Mouse (Mus musculus) hindbrain, embryonic 15.5 days (tissue): ENCODE results near the gene Pld3. TPM values are rescaled to one million over a fixed set of nuclear protein-coding genes. Genes with fewer than 3 reads are reported as not detected.

Source experiments
- ATAC-seq: fragments of 200-750 bp; cut with Nextera tagmentation; 2 replicates; pipeline ENCODE4 v1.8.0; 2017; ENCODE audit warnings: low read depth, moderate number of reproducible peaks, moderate TSS enrichment; ENCODE audit not compliant: low FRiP score
- H3K27ac ChIP-seq: fragments of 300-500 bp; sonication (generic); replicated peaks from 2 replicates; pipeline ENCODE4 v1.5.1; 2015; ENCODE audit warnings: mild to moderate bottlenecking, inconsistent platforms
- H3K27me3 ChIP-seq: fragments of 300-500 bp; sonication (generic); 2 replicates; pipeline ENCODE4 v1.6.1; 2015; ENCODE audit warnings: control low read depth, inconsistent platforms
- H3K36me3 ChIP-seq: fragments of 300-500 bp; sonication (generic); 2 replicates; pipeline ENCODE4 v1.6.1; 2015; ENCODE audit warnings: control low read depth, inconsistent platforms
- H3K4me1 ChIP-seq: fragments of 300-500 bp; sonication (generic); replicated peaks from 2 replicates; pipeline ENCODE4 v1.6.1; 2015; ENCODE audit warnings: control low read depth, inconsistent platforms
- H3K4me2 ChIP-seq: fragments of 300-500 bp; sonication (generic); 2 replicates; pipeline ENCODE4 v1.6.1; 2015; ENCODE audit warnings: moderate library complexity, mild to moderate bottlenecking, inconsistent platforms
- H3K4me3 ChIP-seq: fragments of 300-500 bp; sonication (generic); 2 replicates; pipeline ENCODE4 v1.5.1; 2015; ENCODE audit warnings: mild to moderate bottlenecking, inconsistent platforms
- H3K9ac ChIP-seq: fragments of 300-500 bp; sonication (generic); 2 replicates; pipeline ENCODE4 v1.6.1; 2015; ENCODE audit warnings: inconsistent platforms
- H3K9me3 ChIP-seq: fragments of 300-500 bp; sonication (generic); 2 replicates; pipeline ENCODE4 v1.6.1; 2016; ENCODE audit warnings: control low read depth, inconsistent platforms
- WGBS: fragments of 180-500 bp; shearing (Covaris S2); methylation state at CpG from one replicate; pipeline ENCODE4 v1.1.7; 2015; 5-methylcytosine and 5-hydroxymethylcytosine counted together
- polyA plus RNA-seq: library from polyadenylated mRNA; unstranded; fragments of >200 nt; fragmentation: Nextera tagmentation; extraction: Ambion mirVana; gene quantifications from 2 replicates; pipeline ENCODE4 v1.2.1, GENCODE M21; 2015

Gene Pld3
- polyA plus RNA-seq, 1 experiment from 2014 or later, result 189 TPM

DNA sequence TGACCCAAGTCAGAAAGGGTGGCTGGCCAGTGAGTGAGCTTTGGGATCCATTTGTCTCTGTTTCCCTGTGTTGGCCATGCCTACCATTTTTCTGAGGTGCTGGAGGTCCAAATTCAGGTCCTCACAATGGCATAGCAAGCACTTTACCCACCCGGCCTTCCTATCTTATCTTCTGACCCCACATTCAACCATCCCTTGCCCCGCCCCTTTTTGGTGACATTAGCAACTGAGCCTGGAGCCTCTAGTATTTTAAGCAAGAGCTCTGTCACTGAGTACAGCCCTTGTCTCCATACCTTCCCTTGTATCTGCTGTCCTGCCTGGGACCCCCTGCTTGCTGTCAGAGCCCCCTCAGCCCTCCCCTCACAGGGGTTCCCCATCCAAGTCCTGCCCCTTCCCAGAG is 17.6 kb downstream of the Pld3 start:
- Histone ChIP-seq H3K36me3 (peaks cover 65% of the 10 kb centered on the region), H3K27me3 (no peaks in the 10 kb centered on the region), H3K4me2 (no peak overlapping the region), H3K4me1 (no peaks in the 10 kb centered on the region), H3K4me3 (no peak overlapping the region), H3K27ac (no peak overlapping the region), H3K9me3 (no peaks in the 10 kb centered on the region), H3K9ac (no peak overlapping the region)
- ATAC-seq, result no peak
- WGBS, result 93% methylated on average over 2 of the region's 2 CpGs

DNA sequence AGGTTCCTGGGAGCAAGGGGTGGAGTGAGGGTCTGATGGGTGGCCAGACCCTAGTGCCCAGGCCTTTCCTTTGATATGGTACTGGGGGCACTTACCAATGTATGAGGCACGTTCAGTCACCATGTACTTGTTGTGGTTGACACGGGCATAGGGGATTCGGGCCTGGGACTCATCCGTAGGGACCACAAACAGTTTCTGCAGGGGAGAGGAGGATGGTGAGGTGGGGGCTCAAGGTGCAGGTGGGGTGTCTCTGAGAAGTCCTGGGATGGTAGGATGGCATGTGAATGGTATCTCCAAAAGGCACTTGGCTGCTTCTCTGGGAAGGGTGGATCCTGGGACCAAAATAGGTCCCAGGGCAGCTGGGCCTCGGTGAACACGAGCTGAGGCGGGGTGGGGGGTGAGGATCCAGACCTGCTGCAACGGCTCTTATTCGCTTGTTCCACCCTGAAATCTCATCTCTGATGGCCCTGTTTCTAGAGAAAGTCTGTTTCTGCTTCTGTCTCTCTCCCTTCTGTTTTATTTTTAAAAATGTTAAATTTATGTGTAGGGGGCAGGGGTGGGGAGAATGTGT is 20.5 kb downstream of the Pld3 start:
- no peak for ATAC-seq
- WGBS, result 94% methylated on average over 9 of the region's 9 CpGs
- no peaks in the 10 kb centered on the region for H3K4me1 ChIP-seq
- no peaks in the 10 kb centered on the region for H3K27me3 ChIP-seq
- no peak overlapping the region for H3K27ac ChIP-seq
- H3K4me2 ChIP-seq, result no peak overlapping the region
- H3K9ac ChIP-seq, result no peak overlapping the region
- no peak overlapping the region for H3K4me3 ChIP-seq
- peaks cover 40% of the 10 kb centered on the region for H3K36me3 ChIP-seq
- no peaks in the 10 kb centered on the region for H3K9me3 ChIP-seq

- no peak for ATAC-seq
- Histone ChIP-seq H3K4me2 (no peak overlapping the region), H3K4me3 (no peak overlapping the region), H3K36me3 (peaks cover 32% of the 10 kb centered on the region), H3K27me3 (no peaks in the 10 kb centered on the region), H3K4me1 (no peaks in the 10 kb centered on the region), H3K9me3 (no peaks in the 10 kb centered on the region), H3K9ac (no peak overlapping the region), H3K27ac (no peak overlapping the region)
- 90% methylated on average over 10 of the region's 10 CpGs for WGBS
Observed at GRCm38 (mm10) chr7:27531707-27532106, 21.3 kb downstream of the Pld3 start.

- no peaks in the 10 kb centered on the region for H3K4me1 ChIP-seq
- 79% methylated on average over 3 of the region's 3 CpGs for WGBS
- H3K4me3 ChIP-seq, result no peak overlapping the region
- no peak overlapping the region for H3K4me2 ChIP-seq
- no peak overlapping the region for H3K9ac ChIP-seq
- no peaks in the 10 kb centered on the region for H3K27me3 ChIP-seq
- no peak overlapping the region for H3K27ac ChIP-seq
- ATAC-seq, result no peak
- no peaks in the 10 kb centered on the region for H3K9me3 ChIP-seq
- peaks cover 24% of the 10 kb centered on the region for H3K36me3 ChIP-seq
Observed at GRCm38 (mm10) chr7:27530937-27531336, 22.1 kb downstream of the Pld3 start.

GRCm38 (mm10) chr7:27529070-27529469 is 23.9 kb downstream of the Pld3 start:
- WGBS, result 81% methylated on average over 21 of the region's 21 CpGs

GRCm38 (mm10) chr7:27526039-27526827 is 26.8 kb downstream of the Pld3 start:
- Histone ChIP-seq H3K9ac (no peak overlapping the region), H3K9me3 (no peaks in the 10 kb centered on the region), H3K36me3 (no peaks in the 10 kb centered on the region; the same call in 1 of the 2 replicates), H3K4me2 (no peak overlapping the region), H3K27ac (no peak overlapping the region), H3K27me3 (no peaks in the 10 kb centered on the region), H3K4me1 (no peaks in the 10 kb centered on the region), H3K4me3 (no peak overlapping the region)
- WGBS, result 23% methylated on average over 10 of the region's 10 CpGs
- peak; percentile 74 for ATAC-seq

More at GRCm38 (mm10) chr7:27529070-27529469, 23.9 kb downstream of the Pld3 start:
- H3K36me3 ChIP-seq, result peaks cover 20% of the 10 kb centered on the region
- no peak overlapping the region for H3K27ac ChIP-seq
- no peaks in the 10 kb centered on the region for H3K4me1 ChIP-seq
- no peak overlapping the region for H3K4me2 ChIP-seq
- no peaks in the 10 kb centered on the region for H3K27me3 ChIP-seq
- no peak overlapping the region for H3K4me3 ChIP-seq
- H3K9me3 ChIP-seq, result no peaks in the 10 kb centered on the region
- ATAC-seq, result no peak
- no peak overlapping the region for H3K9ac ChIP-seq

- ATAC-seq, result no peak
- H3K4me2 ChIP-seq, result no peak overlapping the region
- H3K27ac ChIP-seq, result no peak overlapping the region
- 96% methylated on average over 13 of the region's 13 CpGs for WGBS
- H3K4me3 ChIP-seq, result no peak overlapping the region
- no peaks in the 10 kb centered on the region for H3K4me1 ChIP-seq
- H3K36me3 ChIP-seq, result no peaks in the 10 kb centered on the region
- no peaks in the 10 kb centered on the region for H3K27me3 ChIP-seq
- no peak overlapping the region for H3K9ac ChIP-seq
- no peaks in the 10 kb centered on the region for H3K9me3 ChIP-seq
Observed at GRCm38 (mm10) chr7:27523805-27524204, 29.2 kb downstream of the Pld3 start.

DNA sequence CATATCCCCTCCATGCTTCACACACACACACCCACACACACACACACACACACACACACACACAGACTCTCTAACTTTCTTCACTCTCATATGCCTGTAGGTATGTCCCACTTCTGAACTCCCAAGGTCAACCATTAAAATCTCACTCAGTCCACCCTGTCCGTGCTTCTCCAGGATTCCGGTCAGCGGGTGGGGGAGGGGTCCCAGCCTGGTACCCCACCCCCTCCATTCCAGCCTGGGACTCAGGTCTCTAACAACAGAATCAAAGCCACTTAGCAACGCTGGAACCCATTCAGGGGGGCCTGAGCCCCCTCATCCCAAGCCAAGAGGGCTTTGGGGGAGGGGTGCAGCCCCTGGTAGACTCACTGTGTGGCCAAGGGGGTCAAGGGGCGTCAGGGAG is 30.1 kb downstream of the Pld3 start, which contains the start of gene Hipk4:
Gene Hipk4, plus strand, starts transcription at position 301 of the 400 bp plus-strand sequence.
- no peak for ATAC-seq
- H3K27ac ChIP-seq, result no peak within 1 kb of the TSS
- WGBS, result 70% methylated on average over 5 of the region's 5 CpGs
- H3K36me3 ChIP-seq, result no peaks in the 10 kb centered on the region
- no peaks in the 10 kb centered on the region for H3K27me3 ChIP-seq
- no peak within 1 kb of the TSS for H3K4me3 ChIP-seq
- no peak within 1 kb of the TSS for H3K9ac ChIP-seq
- H3K4me1 ChIP-seq, result no peaks in the 10 kb centered on the region
- H3K4me2 ChIP-seq, result no peak within 1 kb of the TSS
- no peaks in the 10 kb centered on the region for H3K9me3 ChIP-seq

- Histone ChIP-seq H3K9me3 (no peaks in the 10 kb centered on the region), H3K4me3 (no peak overlapping the region), H3K27ac (no peak overlapping the region), H3K4me1 (no peaks in the 10 kb centered on the region), H3K27me3 (no peaks in the 10 kb centered on the region), H3K36me3 (no peaks in the 10 kb centered on the region), H3K9ac (no peak overlapping the region), H3K4me2 (no peak overlapping the region)
- ATAC-seq, result no peak
- WGBS, result 59% methylated on average over 1 of the region's 1 CpGs
Observed at GRCm38 (mm10) chr7:27520599-27520998, 32.4 kb downstream of the Pld3 start.

DNA sequence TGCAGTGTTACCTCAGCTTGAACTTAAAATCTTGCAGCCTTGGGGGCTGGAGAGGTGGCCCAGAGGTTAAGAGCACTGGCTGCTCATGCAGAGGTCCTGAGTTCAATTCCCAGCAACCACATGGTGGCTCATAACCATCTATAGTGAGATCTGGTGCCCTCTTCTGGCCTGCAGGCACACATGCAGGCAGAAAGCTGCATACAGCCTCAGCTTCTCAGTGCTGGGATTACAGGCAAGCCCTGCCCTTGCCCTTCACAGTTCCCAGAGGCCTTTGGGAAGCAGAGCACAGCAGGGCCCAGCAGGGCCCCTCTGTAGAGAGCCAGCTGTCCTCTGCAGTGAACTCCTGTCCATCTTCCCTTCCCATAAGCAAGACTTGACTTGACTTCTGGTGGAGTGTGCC is 32.9 kb downstream of the Pld3 start:
- Histone ChIP-seq H3K4me3 (no peak overlapping the region), H3K27me3 (no peaks in the 10 kb centered on the region), H3K36me3 (no peaks in the 10 kb centered on the region), H3K9me3 (no peaks in the 10 kb centered on the region), H3K27ac (no peak overlapping the region), H3K4me1 (no peaks in the 10 kb centered on the region), H3K4me2 (no peak overlapping the region), H3K9ac (no peak overlapping the region)
- no peak for ATAC-seq

- Histone ChIP-seq H3K27ac (no peak overlapping the region), H3K27me3 (no peaks in the 10 kb centered on the region), H3K9me3 (no peaks in the 10 kb centered on the region), H3K9ac (no peak overlapping the region), H3K4me2 (no peak overlapping the region), H3K36me3 (no peaks in the 10 kb centered on the region), H3K4me3 (no peak overlapping the region), H3K4me1 (no peaks in the 10 kb centered on the region)
- ATAC-seq, result no peak
- WGBS, result 87% methylated on average over 9 of the region's 9 CpGs
Observed at GRCm38 (mm10) chr7:27518314-27518713, 34.7 kb downstream of the Pld3 start.

DNA sequence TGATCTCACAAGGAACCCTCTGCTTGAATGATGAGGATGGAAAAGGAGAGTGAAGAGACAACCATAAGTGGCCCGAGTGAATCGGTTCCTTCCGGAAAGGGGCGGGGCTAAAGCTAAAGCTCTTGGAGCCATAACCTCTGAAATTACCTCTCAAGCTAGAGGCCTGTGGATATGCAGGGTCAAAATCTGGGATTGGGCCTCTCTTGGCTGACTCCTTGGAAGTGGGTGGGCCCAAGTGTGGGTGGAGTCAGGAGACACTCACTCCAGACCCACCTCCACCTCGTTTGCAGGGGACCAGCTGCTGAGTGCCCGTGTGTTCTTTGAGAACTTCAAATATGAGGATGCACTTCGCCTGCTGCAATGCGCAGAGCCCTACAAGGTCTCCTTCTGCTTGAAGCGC is 38.1 kb downstream of the Pld3 start:
- no peak overlapping the region for H3K4me3 ChIP-seq
- no peak overlapping the region for H3K4me2 ChIP-seq
- no peak overlapping the region for H3K9ac ChIP-seq
- H3K27me3 ChIP-seq, result no peaks in the 10 kb centered on the region
- WGBS, result 81% methylated on average over 9 of the region's 9 CpGs
- H3K36me3 ChIP-seq, result no peaks in the 10 kb centered on the region
- H3K4me1 ChIP-seq, result no peaks in the 10 kb centered on the region
- no peaks in the 10 kb centered on the region for H3K9me3 ChIP-seq
- no peak for ATAC-seq
- H3K27ac ChIP-seq, result no peak overlapping the region
